Mouse (Mus musculus) NIH3T3 (cell line): ENCODE measurements around the gene Pfkfb1.

ENCODE experiments used
- DNase-seq: peaks from one replicate; pipeline ENCODE4 v3.0.0-alpha.2; 2012; ENCODE audit warnings: low read depth

Pfkfb1 gene

GRCm38 (mm10) chrX:150677505-150677904 lies 89.5 kb downstream of the Pfkfb1 start:
- no peak for DNase-seq
